Mouse (Mus musculus) limb, embryonic 11.5 days (tissue): ENCODE data around the gene Erg. TPM values are rescaled to one million over a fixed set of nuclear protein-coding genes. Genes with fewer than 3 reads are reported as not detected.

Experiments
- ATAC-seq: fragments of 200-750 bp; cut with Nextera tagmentation; 2 replicates; pipeline ENCODE4 v1.8.0; 2017; ENCODE audit warnings: low read depth; ENCODE audit not compliant: insufficient number of reproducible peaks, low FRiP score, low TSS enrichment
- DNase-seq: peaks from one replicate; pipeline ENCODE4 v3.0.0-alpha.2; 2015; ENCODE audit warnings: low spot score
- H3K27ac ChIP-seq: fragments of 300-500 bp; sonication (generic); replicated peaks from 2 replicates; pipeline ENCODE4 v1.5.1; 2014; ENCODE audit warnings: low read depth, mild to moderate bottlenecking, low read length
- H3K27me3 ChIP-seq: fragments of 300-500 bp; sonication (generic); 2 replicates; pipeline ENCODE4 v1.6.1; 2014; ENCODE audit warnings: mild to moderate bottlenecking, low read length, mixed read lengths; ENCODE audit not compliant: control insufficient read depth, insufficient read depth
- H3K36me3 ChIP-seq: fragments of 300-500 bp; sonication (generic); 2 replicates; pipeline ENCODE4 v1.6.1; 2014; ENCODE audit warnings: mild to moderate bottlenecking, low read length, moderate library complexity, mixed read lengths; ENCODE audit not compliant: control insufficient read depth, insufficient read depth
- H3K4me1 ChIP-seq: fragments of 300-500 bp; sonication (generic); 2 replicates; pipeline ENCODE4 v1.6.1; 2014; ENCODE audit warnings: low read length, mixed read lengths; ENCODE audit not compliant: control insufficient read depth, insufficient read depth
- H3K4me2 ChIP-seq: fragments of 300-500 bp; sonication (generic); 2 replicates; pipeline ENCODE4 v1.6.1; 2014; ENCODE audit warnings: low read depth, mild to moderate bottlenecking, moderate library complexity; ENCODE audit not compliant: severe bottlenecking
- H3K4me3 ChIP-seq: fragments of 300-500 bp; sonication (generic); 2 replicates; pipeline ENCODE4 v1.5.1; 2014; ENCODE audit warnings: low read depth, low read length
- H3K9ac ChIP-seq: fragments of 300-500 bp; sonication (generic); 2 replicates; pipeline ENCODE4 v1.6.1; 2014; ENCODE audit warnings: mild to moderate bottlenecking, low read length
- H3K9me3 ChIP-seq: fragments of 300-500 bp; sonication (generic); 2 replicates; pipeline ENCODE4 v1.6.1; 2016; ENCODE audit warnings: low read length; ENCODE audit not compliant: control insufficient read depth
- WGBS: fragments of 180-500 bp; shearing (Covaris S2); extraction: QIAGEN DNeasy Blood & Tissue Kit; methylation state at CpG from one replicate; pipeline ENCODE4 v1.1.7; 2014; 5-methylcytosine and 5-hydroxymethylcytosine counted together
- polyA plus RNA-seq: library from polyadenylated mRNA; unstranded; fragments of >200 nt; fragmentation: Nextera tagmentation; extraction: Ambion mirVana; gene quantifications from 2 replicates; pipeline ENCODE4 v1.2.1, GENCODE M21; 2014

The Erg gene
- polyA plus RNA-seq, 1 experiment from 2014 or later: 5.1 TPM

GRCm38 (mm10) chr16:95467893-95468292, 118.5 kb downstream of the Erg start:
- Histone ChIP-seq H3K36me3 (no peaks in the 10 kb centered on the region), H3K9me3 (no peaks in the 10 kb centered on the region), H3K4me1 (peaks cover 20% of the 10 kb centered on the region), H3K4me3 (no peak overlapping the region), H3K9ac (no peak overlapping the region), H3K4me2 (no peak overlapping the region), H3K27me3 (no peaks in the 10 kb centered on the region), H3K27ac (no peak overlapping the region)
- no peak for ATAC-seq
- 92% methylated on average over 2 of the region's 2 CpGs for WGBS
- no peak for DNase-seq

DNA sequence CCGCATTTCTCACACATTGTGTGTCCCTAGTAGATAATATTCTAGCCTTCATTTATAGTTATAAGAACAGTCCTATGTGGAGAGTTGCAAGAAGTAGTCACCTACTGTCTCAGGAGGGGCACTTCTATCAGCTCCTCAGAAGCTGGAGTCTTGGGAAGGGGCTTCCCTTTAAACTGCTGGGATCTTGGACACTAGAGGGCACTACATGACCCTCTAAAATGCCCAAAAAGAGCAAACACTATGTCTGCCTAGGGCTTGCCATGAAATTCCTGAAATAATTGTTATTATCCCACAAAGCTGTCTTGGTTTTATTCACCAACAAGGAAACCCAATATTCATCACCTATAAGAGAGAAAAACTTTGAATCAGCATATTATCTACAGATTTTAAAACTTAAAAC, 119.8 kb downstream of the Erg start:
- 88% methylated on average over 1 of the region's 1 CpGs for WGBS
- peaks cover 25% of the 10 kb centered on the region for H3K4me1 ChIP-seq
- no peaks in the 10 kb centered on the region for H3K27me3 ChIP-seq
- H3K36me3 ChIP-seq: no peaks in the 10 kb centered on the region
- H3K27ac ChIP-seq: no peak overlapping the region
- H3K4me2 ChIP-seq: no peak overlapping the region
- DNase-seq (peak; percentile 74), ATAC-seq (no peak)
- H3K9me3 ChIP-seq: no peaks in the 10 kb centered on the region
- no peak overlapping the region for H3K9ac ChIP-seq
- H3K4me3 ChIP-seq: no peak overlapping the region

DNA sequence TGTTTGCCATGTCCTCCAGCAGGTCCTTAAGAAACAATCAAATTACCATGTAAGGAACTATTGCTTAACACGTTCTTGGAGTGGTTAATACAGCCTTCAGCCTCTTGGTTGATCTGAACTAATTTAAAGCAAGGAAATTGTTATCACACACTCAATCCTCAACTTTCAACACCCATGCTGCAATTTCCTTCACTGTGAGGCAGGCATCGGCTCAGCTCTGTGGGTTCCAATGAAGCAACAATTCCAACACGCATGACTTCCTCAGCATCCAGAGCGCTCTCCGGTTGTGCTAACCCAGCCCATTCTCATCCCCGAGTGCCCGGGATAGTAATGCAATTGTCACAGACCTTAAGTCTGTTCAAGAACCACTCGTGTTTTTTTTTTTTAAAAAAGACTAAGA, 121.8 kb downstream of the Erg start:
- DNase-seq (no peak), ATAC-seq (no peak)
- Histone ChIP-seq H3K36me3 (no peaks in the 10 kb centered on the region), H3K4me1 (peaks cover 24% of the 10 kb centered on the region), H3K27me3 (no peaks in the 10 kb centered on the region), H3K27ac (no peak overlapping the region), H3K4me3 (no peak overlapping the region), H3K9me3 (no peaks in the 10 kb centered on the region), H3K4me2 (no peak overlapping the region), H3K9ac (no peak overlapping the region)
- WGBS: 76% methylated on average over 8 of the region's 8 CpGs

DNA sequence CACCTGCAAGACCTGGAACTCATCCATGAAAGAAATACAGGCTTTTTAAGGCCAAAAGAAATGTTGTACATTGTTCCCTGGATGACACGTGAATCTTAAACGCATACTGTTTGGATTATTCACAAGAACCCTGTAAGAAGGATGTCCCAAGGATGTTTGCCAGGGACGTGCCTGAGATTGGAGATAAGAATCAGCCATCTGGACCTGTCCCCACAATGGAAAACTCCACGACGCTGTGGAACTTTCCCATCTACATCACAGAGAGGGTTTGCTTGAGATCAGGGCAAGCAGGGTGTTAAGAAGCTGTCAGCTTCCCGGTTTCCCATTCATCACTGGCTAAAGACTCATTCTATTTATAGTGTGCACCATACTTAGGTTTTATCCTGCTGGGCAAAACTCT, 122.6 kb downstream of the Erg start:
- Histone ChIP-seq H3K4me1 (peaks cover 21% of the 10 kb centered on the region), H3K36me3 (no peaks in the 10 kb centered on the region), H3K27ac (no peak overlapping the region), H3K9me3 (no peaks in the 10 kb centered on the region), H3K4me3 (no peak overlapping the region), H3K9ac (no peak overlapping the region), H3K27me3 (no peaks in the 10 kb centered on the region), H3K4me2 (no peak overlapping the region)
- ATAC-seq (no peak), DNase-seq (no peak)
- 63% methylated on average over 6 of the region's 6 CpGs for WGBS

GRCm38 (mm10) chr16:95461941-95462340, 124.5 kb downstream of the Erg start:
- no peak overlapping the region for H3K9ac ChIP-seq
- H3K9me3 ChIP-seq: no peaks in the 10 kb centered on the region
- no peak for DNase-seq
- H3K27me3 ChIP-seq: no peaks in the 10 kb centered on the region
- 73% methylated on average over 7 of the region's 7 CpGs for WGBS
- no peak overlapping the region for H3K4me2 ChIP-seq
- H3K27ac ChIP-seq: no peak overlapping the region
- H3K36me3 ChIP-seq: no peaks in the 10 kb centered on the region
- peaks cover 8% of the 10 kb centered on the region; the same call in 1 of the 2 replicates for H3K4me1 ChIP-seq
- no peak for ATAC-seq
- no peak overlapping the region for H3K4me3 ChIP-seq

- Histone ChIP-seq H3K27ac (no peak overlapping the region), H3K36me3 (no peaks in the 10 kb centered on the region), H3K4me1 (peaks cover 8% of the 10 kb centered on the region; the same call in 1 of the 2 replicates), H3K4me2 (no peak overlapping the region), H3K9me3 (no peaks in the 10 kb centered on the region), H3K9ac (no peak overlapping the region), H3K4me3 (no peak overlapping the region), H3K27me3 (no peaks in the 10 kb centered on the region)
- WGBS: 87% methylated on average over 2 of the region's 2 CpGs
- no peak for DNase-seq
- no peak for ATAC-seq
These were observed 126.1 kb downstream of the Erg start for GRCm38 (mm10) chr16:95460336-95460735.

- H3K27me3 ChIP-seq: no peaks in the 10 kb centered on the region
- H3K4me3 ChIP-seq: no peak overlapping the region
- no peak for DNase-seq
- H3K4me2 ChIP-seq: no peak overlapping the region
- ATAC-seq: no peak
- no peaks in the 10 kb centered on the region for H3K9me3 ChIP-seq
- no peaks in the 10 kb centered on the region for H3K36me3 ChIP-seq
- 77% methylated on average over 5 of the region's 5 CpGs for WGBS
- no peak overlapping the region for H3K27ac ChIP-seq
- peaks cover 8% of the 10 kb centered on the region; the same call in 1 of the 2 replicates for H3K4me1 ChIP-seq
- no peak overlapping the region for H3K9ac ChIP-seq
These were observed 127.1 kb downstream of the Erg start for GRCm38 (mm10) chr16:95459325-95459691.

- ATAC-seq: no peak
- Histone ChIP-seq H3K4me2 (no peak overlapping the region), H3K27me3 (no peaks in the 10 kb centered on the region), H3K4me3 (no peak overlapping the region), H3K9me3 (no peaks in the 10 kb centered on the region), H3K4me1 (peaks cover 8% of the 10 kb centered on the region; the same call in 1 of the 2 replicates), H3K27ac (no peak overlapping the region), H3K36me3 (no peaks in the 10 kb centered on the region), H3K9ac (no peak overlapping the region)
- no peak for DNase-seq
- WGBS: 91% methylated on average over 17 of the region's 17 CpGs
These were observed 127.6 kb downstream of the Erg start for GRCm38 (mm10) chr16:95458590-95459324.

DNA sequence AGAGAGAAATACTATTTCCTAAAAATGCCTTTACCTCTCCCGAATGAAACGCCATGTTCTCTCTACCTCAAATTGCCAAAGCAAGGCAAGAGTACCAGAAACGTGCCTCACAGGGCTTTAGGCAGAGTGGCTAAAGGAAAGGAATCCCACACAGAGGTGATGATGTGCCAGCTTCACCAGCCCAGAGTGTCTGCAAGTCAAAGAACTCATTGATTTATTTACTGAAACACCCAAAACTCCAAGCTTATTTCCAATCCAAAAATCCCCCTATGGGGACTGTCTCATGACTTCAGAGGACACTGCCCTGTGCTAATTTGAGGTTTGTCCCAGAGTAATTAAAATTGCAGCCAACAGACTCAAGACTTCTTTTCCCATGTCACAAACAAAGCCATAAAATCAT, 129.4 kb downstream of the Erg start:
- no peak for ATAC-seq
- Histone ChIP-seq H3K4me3 (no peak overlapping the region), H3K36me3 (no peaks in the 10 kb centered on the region), H3K27me3 (no peaks in the 10 kb centered on the region), H3K4me2 (no peak overlapping the region), H3K27ac (no peak overlapping the region), H3K9ac (no peak overlapping the region), H3K9me3 (no peaks in the 10 kb centered on the region), H3K4me1 (peaks cover 9% of the 10 kb centered on the region; the same call in 1 of the 2 replicates)
- DNase-seq: no peak
- 74% methylated on average over 3 of the region's 3 CpGs for WGBS
